Mouse (Mus musculus) lung, postnatal 0 days (tissue): ENCODE data around the gene Ovol1.

Source experiments
- CTCF ChIP-seq: IDR thresholded peaks from 2 replicates; pipeline ENCODE4 v1.5.1; 2016; ENCODE audit warnings: antibody characterized with exemption, mild to moderate bottlenecking
- EP300 ChIP-seq: IDR thresholded peaks from 2 replicates; pipeline ENCODE4 v1.6.1; 2016; ENCODE audit warnings: antibody characterized with exemption, mild to moderate bottlenecking, control low read depth

DNA sequence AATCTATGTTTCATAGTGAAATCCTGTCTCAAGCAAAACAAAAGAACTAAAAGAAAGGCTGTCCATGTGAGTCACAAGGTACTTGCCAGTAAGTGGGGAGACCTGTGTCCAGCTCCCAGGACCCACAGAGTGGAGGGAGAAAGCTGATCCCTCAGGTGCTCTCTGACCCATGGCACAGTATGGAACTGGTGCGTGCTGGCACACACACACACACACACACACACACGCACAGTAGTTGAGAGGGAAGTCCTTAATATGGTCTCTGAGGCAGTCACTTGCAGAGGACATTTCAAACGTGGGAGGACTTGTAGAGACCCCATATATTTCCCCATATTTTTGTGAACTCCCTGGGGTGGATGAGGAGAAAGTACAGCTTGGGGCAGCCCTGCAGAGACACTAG lies 1.4 kb upstream of the Ovol1 start:
- TF ChIP-seq CTCF: no peak
- no peak for TF ChIP-seq EP300
